In genomic region chr3:153313167-153313566, GRCm38 (mm10) we compare ENCODE assay signal across 27 mouse cellular contexts.
"Had no signal": no experiment of that assay in that cellular context is flagged by ENCODE, and none has a peak within 500 bp of the region (broad histone marks: within the 10 kb centered on the region; RNA-seq: fewer than 3 reads in every experiment).

No protein-coding gene starts in this region.

- ATAC-seq: hindbrain, embryonic 16.5 days; inflammation-experienced regulatory T-cells, adult 6 months; intestine, embryonic 15.5 days; intestine, postnatal 0 days had no signal

- H3K36me3 ChIP-seq: heart, embryonic 10.5 days; heart, embryonic 12.5 days; hindbrain, embryonic 10.5 days; hindbrain, embryonic 12.5 days; intestine, embryonic 15.5 days; limb, embryonic 13.5 days; limb, embryonic 15.5 days; liver, embryonic 12.5 days had no signal

- H3K4me3 ChIP-seq: gastrocnemius, adult 2 months; heart, embryonic 10.5 days; heart, embryonic 12.5 days; hindbrain, embryonic 10.5 days; hindbrain, embryonic 12.5 days; intestine, embryonic 15.5 days; layer of hippocampus, adult 2 months; left cerebral cortex, adult 2 months; limb, embryonic 13.5 days; limb, embryonic 15.5 days; liver, embryonic 12.5 days had no signal

- H3K27me3 ChIP-seq: heart, embryonic 12.5 days; hindbrain, embryonic 12.5 days; intestine, embryonic 15.5 days; limb, embryonic 13.5 days; limb, embryonic 15.5 days; liver, embryonic 12.5 days had no signal

- DNase-seq: gastrocnemius, adult 2 months; gastrocnemius, postnatal 10 days; gastrocnemius, postnatal 25 days; heart, adult 18-20 months; heart, postnatal 10 days; heart, postnatal 4 days; kidney, adult 18-20 months; kidney, adult 8-10 months; kidney, postnatal 10 days; kidney, postnatal 25 days; kidney, postnatal 4 days; left cerebral cortex, postnatal 4 days had no signal

- H3K4me1 ChIP-seq: heart, embryonic 10.5 days; heart, embryonic 12.5 days; hindbrain, embryonic 10.5 days; hindbrain, embryonic 12.5 days; intestine, embryonic 15.5 days; limb, embryonic 13.5 days; limb, embryonic 15.5 days; liver, embryonic 12.5 days had no signal

- H3K9me3 ChIP-seq: heart, embryonic 10.5 days; heart, embryonic 12.5 days; hindbrain, embryonic 10.5 days; hindbrain, embryonic 12.5 days; intestine, embryonic 15.5 days; limb, embryonic 13.5 days; limb, embryonic 15.5 days; liver, embryonic 12.5 days had no signal

- H3K4me2 ChIP-seq: heart, embryonic 12.5 days; hindbrain, embryonic 12.5 days; hindbrain, embryonic 14.5 days; intestine, embryonic 15.5 days; limb, embryonic 13.5 days; limb, embryonic 15.5 days; liver, embryonic 12.5 days had no signal

- H3K27ac ChIP-seq: gastrocnemius, adult 2 months; heart, embryonic 10.5 days; hindbrain, embryonic 10.5 days; hindbrain, embryonic 12.5 days; hindbrain, embryonic 14.5 days; intestine, embryonic 15.5 days; layer of hippocampus, adult 2 months; left cerebral cortex, adult 2 months; limb, embryonic 13.5 days; limb, embryonic 15.5 days; liver, embryonic 12.5 days; liver, embryonic 14.5 days had no signal

- H3K9ac ChIP-seq: heart, embryonic 12.5 days; hindbrain, embryonic 12.5 days; hindbrain, embryonic 14.5 days; intestine, embryonic 15.5 days; limb, embryonic 13.5 days; limb, embryonic 15.5 days; liver, embryonic 12.5 days; liver, embryonic 14.5 days had no signal
